Mouse (Mus musculus) monocyte, adult 5-6 weeks (primary cell): ENCODE measurements around the gene Cox11. TPM values are rescaled to one million over a fixed set of nuclear protein-coding genes. Genes with fewer than 3 reads are reported as not detected.

Experiments used
- ATAC-seq: fragments of 153-309, 156-312 bp; replicated peaks from 2 replicates; pipeline ENCODE4 v1.8.0; 2017; ENCODE audit warnings: mild to moderate bottlenecking; ENCODE audit not compliant: low TSS enrichment, insufficient number of reproducible peaks, severe bottlenecking, poor library complexity, low FRiP score
- total RNA-seq: library from RNA; stranded (forward); fragments of 200-1000, 200-491, 200-594 nt; gene quantifications from 3 replicates; pipeline ENCODE4 v1.2.3, GENCODE M21; 2017

The Cox11 gene
- total RNA-seq, 1 experiment from 2014 or later, result 28.6 TPM

DNA sequence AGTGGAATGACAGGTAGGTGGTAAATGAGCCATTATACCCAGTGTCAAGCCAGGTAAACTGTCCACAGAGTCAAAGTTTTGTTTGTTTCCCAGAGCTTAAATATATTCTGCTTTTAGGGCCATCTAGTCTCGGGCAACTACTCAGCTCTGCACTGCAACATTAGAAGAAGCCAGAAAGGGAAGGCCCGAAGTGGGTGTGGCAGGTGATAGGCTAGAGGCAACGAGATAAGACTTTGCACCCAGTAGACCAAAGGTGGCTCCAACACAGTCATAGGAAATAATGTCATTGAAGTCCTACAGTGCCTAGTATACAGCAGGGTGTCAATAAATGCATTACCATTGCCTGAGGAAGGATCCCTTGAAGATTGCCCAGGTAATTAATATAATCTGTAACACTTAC is 25.1 kb downstream of the Cox11 start:
- ATAC-seq, result no peak

DNA sequence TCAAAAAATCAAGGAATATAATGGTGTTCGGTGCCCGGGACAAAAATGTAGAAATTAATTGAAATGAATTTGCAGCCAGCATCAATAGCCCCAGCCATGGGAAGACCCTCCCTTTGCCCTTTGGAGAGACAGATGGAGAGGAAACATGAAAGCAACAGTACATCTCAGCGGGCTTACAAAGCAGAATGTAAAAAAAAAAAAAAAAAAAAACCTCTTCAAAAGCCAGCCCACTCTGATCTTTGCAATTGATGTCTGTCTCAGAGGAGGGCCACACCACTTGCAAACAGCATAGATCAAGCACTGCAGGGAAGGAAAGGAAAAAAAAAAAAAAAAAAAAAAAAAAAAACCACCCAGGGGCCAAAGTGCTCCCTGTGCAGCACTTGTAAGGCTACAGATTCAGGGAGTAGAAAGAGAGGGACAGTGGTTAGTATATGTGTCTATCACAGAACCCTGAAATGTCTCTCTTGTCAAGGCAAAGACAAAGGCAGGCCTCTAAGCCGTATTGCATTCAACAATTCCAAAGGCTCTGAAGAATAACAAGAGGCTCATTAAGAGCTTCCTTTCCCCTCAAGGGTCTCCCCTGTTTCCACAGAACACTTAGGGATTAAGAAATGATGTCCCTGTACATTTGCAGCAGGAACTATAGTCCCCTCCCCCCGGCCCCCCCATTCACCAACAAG is 25.8 kb downstream of the Cox11 start:
- ATAC-seq, result no peak

GRCm38 (mm10) chr11:90664345-90664986 is 26.5 kb downstream of the Cox11 start:
- no peak for ATAC-seq

DNA sequence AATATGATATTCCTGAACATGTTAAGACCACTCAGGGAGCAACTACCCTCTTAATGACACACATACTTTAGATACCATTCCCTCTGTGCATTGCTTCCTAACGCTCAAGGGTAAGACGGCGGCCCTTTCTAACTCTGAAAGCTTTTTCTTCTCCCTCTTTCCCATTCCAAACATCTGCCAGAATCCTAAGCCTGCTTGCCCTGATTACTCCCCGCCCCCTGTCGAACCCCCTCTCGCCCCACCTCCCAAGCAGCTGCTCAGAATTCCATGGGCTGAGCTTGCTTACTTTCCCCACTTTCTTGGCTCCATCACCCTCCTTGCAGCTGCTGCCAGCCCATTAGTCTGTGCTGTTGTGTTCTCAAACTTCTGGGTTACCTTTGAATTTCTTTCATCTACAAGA is 27.2 kb downstream of the Cox11 start:
- ATAC-seq, result no peak

- ATAC-seq, result no peak
Observed at GRCm38 (mm10) chr11:90666144-90666757, 28.3 kb downstream of the Cox11 start.

GRCm38 (mm10) chr11:90666916-90667315 is 28.9 kb downstream of the Cox11 start:
- ATAC-seq, result no peak

GRCm38 (mm10) chr11:90667325-90667724 is 29.4 kb downstream of the Cox11 start:
- no peak for ATAC-seq

DNA sequence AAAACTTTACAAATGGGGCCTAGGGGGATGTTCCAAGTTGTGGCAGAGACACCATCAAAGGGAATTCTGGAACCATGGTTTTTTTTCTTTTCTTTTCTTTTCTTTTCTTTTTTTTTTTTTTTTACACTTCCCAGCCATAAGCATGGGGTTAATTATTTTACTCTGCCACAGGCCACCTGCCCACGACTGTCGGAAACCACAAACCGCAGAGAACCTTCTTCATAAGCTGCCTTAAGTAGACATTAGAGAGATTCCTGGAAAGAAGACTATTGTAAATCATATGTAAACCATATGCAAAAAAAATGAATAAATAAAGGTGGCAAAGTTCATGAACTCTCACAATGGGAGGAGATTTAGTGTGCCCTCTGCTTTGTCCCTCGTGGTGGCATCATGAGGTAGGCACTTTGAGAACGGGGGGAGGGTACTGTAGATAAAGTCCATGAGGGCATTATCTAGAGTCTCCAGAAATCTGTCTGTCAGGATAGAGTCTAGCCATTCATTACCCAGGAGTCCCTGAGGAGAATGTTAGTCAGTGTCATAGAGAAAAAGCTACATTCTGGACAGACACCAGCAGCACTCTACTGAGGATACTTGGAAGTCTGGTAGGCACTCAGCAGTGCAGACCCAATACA is 37.6 kb downstream of the Cox11 start:
- ATAC-seq, result no peak

DNA sequence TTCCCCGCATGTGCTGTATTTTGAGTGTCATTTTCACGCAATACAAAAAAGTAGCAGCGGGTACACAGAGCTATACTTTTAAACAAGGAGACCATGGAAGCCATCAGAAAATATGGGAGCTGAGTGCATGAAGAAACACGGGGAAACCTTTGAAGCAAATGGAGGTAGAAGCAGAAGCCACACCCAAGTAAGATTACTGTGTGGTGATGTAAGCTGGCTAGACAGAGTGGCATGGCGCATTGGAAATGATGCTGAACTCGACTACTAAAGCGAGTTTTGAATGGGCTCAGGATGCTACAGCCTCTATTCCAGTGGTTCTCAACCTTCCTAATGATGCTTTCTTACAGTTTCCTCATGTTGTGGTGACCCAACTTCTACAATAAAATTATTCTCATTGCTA is 39.1 kb downstream of the Cox11 start:
- ATAC-seq, result no peak

DNA sequence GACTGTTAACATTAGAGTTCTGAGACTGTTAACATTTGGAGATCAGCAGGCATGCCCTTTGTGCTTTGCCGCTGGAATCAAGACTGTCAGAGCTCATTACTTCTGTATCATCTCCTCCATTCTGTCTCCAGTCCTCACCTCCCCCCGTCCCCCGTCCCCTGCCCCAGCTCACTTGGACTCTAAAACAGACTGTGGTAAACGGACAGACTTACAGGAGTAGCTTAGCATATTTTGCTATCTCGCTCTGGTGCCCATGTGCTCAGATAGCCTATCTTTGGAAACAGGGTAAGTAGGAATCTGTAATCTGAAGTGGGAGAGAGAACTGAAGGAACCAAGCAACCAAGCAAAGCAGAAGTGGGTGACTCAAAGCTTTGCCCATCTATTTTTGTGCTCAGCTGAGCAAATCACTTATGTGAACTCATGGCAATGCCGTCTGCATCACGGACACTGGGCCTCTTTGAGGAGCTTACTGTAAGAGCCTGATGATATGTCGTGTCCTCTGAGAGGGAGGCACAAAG is 39.9 kb downstream of the Cox11 start:
- ATAC-seq, result no peak

- no peak for ATAC-seq
Observed at GRCm38 (mm10) chr11:90678582-90678981, 40.6 kb downstream of the Cox11 start.

GRCm38 (mm10) chr11:90681171-90681570 is 43.2 kb downstream of the Cox11 start:
- no peak for ATAC-seq

GRCm38 (mm10) chr11:90684765-90685164 is 46.8 kb downstream of the Cox11 start:
- no peak for ATAC-seq

- ATAC-seq, result no peak
Observed at GRCm38 (mm10) chr11:90685196-90685595, 47.2 kb downstream of the Cox11 start.

- no peak for ATAC-seq
Observed at GRCm38 (mm10) chr11:90686287-90687025, 48.5 kb downstream of the Cox11 start.

GRCm38 (mm10) chr11:90687040-90687439 is 49.1 kb downstream of the Cox11 start:
- ATAC-seq, result no peak

DNA sequence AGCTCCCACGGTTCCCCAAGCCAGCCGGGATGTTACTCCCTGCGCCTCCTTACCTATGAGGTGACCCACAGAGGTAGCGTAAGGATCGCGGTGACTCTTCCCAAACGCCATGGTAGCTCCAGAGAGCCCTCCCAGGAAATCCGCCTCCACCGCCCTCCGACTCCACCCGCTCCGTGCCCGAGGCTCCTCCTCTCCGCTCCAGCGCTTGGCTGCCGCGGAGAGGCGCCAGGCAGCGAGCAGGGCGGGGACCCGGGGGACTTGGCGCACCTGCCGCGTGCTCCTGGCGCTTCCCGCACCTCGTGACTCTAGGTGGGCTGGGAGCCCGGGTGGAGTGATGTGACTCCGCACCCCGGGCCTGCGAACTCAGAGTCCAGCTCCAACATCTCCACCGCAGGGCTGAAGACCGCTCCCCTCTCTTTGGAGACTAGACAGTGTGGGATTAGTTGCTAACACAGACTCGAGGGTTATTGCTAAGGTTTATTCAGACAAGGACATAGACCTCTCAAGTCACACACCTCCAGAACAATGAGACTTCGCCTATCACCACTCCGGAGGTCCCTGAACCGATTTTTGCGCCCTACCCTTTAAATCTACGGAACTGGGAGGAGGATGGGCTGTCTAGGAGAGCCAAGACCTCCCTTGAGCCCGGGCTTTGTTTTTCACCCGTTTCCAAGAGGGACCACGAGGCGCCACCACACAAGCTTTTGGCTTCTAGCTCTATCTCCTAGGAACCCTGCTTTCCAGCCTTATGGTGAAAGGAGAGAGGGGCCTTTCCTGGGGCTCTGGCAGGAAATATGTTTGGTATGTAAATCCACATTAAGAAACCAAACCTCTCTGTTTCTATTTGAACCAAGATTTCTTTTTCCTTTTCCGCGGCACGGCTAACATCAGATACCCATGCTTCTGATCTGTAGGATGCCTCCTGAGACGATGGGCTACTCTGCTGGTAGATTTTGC is 49.8 kb downstream of the Cox11 start, which contains the start of gene Tom1l1:
Tom1l1 (minus strand) TSS at position 907 of the 957 bp plus-strand sequence.
- no peak for ATAC-seq

DNA sequence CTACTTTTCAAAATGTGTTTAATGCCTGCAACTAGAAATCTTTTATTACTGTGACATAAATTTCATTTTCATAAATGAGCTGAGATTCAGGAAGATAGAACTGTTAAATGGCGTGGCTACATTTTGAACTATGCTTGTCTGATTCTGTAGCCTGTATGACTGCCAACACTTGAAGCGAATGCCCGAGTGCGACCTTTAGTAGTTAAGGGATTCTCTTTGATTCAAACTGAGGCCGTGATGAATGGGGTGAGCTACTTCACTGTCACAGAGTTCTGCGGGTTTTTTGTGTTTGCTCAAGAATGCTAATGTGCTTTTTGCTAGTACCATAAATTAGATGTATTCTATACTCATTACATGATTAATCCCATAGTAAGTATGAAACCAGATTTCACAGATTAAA is 52.4 kb downstream of the Cox11 start:
- no peak for ATAC-seq
